Mouse (Mus musculus): ENCODE measurements around the gene Pter.
A peak's percentile ranks its signal among the peaks of the same experiment; 100 is the strongest.

Gene Pter

DNA sequence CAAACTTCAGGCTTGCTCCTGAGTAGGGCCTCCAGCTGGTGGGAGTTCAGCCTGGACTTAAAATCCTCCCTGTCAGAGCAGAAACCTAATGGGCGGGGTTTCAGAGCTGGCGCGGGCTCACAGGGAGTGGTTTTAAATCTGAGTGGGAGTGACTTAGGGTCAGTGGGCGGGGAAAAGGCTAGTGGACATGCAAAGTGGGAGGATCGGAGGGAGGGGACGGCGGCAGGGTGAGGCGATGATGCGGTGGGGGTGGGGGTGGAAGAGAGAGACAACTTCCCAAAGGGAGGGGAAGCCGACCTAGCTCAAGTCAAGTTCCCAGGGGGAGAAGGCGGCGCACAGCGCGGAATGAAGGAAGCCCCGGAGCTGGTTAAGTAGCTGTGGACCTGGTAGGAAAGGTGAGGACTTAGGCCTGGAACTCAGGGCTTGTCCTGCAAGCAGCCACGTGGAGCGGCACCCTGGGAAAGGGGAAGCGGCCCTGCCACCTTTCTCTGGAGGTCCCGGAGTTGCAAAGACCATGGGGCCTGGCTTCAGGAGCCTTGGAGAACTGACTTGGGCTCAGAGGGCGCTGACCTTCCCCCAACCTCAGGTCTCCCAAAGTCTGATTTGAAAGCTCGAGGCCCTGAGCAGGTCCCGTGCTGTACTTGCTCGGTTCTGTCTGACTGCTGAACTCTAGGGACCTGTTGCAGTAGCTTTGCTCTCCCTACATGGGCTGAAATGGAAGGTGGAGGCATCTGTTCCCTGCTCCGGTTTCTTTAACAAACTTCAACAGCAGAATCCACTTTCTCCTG lies at the start of gene Pter:
Pter (plus strand) TSS at position 238 of the 788 bp plus-strand sequence.
- DNase-seq (ENCODE audit: low spot score in 2 of 2) = peak; percentile 69 to 76

DNA sequence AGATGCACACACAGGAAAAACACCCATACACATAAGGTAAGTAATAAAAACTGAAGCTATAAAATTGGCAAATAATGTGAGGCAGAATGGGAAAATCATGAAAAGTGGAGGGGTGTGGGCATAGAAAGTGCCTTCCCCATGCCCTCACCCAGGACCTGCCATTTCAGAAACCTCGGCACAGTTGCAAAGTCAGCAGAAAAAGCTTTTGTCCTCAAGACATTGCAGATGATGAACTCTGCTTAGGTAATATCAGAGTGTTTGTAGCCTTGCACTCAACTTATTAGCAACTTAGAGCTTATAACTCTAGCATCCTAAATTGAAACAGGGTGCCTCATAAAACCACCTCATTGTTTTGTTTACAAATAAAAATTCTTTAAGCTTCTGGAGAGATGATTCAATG lies 49.6 kb upstream of the Pter start:
- DNase-seq (ENCODE audit: low spot score in 2 of 2) = no peak

DNA sequence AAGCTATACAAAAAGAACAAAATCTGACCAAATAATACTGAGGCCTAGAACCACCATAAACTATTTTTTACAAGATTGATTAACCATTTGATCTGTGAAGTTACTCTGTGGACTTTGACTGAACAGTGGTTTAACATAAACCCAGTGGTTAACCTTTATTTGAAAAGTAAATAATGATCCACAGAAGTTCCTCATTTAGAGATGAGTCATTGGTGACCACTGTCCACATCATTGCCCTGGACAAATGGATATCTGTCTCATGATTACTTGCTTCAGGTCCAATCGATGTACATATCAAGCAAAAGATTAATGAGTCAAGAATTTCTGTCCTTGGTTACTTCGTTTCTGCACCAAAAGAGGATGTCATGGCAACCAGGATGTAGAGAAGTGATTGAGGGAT lies 44.3 kb upstream of the Pter start:
- DNase-seq (ENCODE audit: low spot score in 2 of 2) = no peak

DNA sequence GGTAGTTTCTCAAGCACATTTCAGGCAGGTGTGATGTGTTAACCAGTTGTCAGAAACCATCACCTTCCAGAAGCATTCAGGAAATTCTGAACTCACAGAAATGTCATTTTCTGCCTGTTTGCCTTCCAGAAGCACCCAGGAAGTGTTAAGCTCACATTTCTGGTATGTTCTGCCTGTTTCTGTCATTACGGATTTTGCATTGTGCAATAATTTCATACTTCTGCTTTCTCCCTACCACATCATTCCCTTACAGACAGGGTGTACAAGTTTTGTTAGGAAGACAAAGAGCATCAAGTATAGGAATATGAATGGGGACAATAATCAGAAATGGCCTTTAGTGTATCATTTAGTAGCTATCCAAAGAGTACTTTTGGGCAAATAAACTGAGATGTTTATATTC lies 42.8 kb upstream of the Pter start:
- no peak for DNase-seq (ENCODE audit: low spot score in 2 of 2)

DNA sequence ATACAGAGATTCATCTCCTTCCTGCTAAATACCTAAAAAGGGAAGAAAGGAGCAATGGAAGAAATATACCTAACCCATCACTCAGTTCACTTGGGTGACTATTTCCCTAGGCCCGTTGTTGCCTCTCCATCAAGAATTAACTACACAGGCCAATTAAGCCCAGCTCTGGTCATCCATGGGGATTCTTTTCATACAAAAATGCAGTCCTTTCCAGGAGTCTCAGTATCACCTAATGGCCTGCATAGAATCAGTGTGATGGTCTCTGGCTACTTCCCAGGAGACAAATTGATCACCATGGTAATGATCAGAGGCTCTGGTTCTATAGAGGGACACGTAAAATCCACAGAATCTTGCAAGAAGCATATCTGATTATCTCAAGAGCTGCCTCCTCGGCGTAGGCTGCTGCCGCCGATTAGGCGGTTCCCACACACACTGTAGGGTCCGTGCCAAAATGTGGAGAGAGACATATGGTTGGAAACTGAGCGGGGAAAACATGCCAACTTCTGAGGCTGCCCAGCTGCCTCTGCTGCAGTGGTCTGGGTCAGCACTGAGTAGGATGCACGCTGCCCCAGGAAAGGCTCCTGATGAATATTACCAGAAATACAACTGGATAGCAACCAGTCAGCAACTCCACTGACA lies 40.4 kb upstream of the Pter start:
- DNase-seq (ENCODE audit: low spot score in 2 of 2) = no peak

DNA sequence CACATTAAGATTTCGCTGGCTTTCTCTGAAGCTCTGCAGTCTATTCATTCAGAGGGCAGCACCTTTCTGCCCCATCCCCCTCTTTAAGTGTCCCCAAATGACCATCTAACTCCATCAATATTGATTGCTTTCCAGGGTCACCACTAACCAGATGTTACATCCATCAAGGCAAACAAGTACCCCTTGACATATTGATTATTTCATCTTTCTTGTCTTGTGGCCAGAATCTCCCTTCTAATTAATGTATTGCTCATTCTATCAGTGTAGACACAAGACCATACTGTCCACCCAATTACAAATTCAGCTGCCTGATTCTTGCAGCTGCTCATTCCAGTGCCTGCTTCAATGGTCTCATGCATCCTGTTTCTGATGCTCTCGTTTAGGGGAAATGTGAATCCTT lies 36.8 kb upstream of the Pter start:
- no peak for DNase-seq (ENCODE audit: low spot score in 2 of 2)

DNA sequence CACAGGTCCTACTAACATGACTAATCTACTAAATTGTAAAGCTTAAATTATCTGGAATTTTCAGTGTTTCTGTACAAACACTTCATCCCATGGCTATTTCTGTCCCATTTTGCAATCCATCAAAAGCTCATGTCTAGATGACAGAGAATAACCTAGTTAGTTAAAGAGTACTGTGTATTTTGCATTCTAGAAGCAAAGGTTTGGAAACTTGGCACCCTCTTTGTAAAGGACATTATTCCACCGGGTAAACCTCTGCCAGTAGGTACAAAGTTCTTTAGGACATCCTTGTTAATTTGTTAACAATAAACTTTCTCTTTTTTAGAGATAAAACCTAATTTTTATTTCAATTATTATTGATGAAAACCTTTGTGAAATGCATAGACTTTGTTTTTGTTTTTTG lies 18.1 kb upstream of the Pter start:
- no peak for DNase-seq (ENCODE audit: low spot score in 2 of 2)

DNA sequence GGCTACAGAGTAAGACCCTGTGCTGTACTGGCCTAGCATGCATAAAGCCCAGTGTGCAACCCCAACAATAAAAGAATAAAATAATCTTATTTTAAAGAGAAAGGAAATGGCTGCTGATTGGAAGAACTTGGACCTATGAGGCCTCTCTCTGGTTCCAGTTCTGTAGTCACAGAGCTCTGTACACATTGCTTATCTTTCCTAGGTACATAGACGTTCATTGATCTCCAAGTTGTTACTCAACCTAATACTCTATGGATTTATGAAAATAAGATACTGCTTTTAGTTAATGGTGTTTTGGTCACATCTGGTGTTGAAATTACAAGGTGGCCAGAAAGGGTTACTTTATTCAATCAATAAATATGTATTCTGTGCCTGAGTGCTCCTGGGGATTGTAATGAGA lies 1.8 kb downstream of the Pter start:
- DNase-seq (ENCODE audit: low spot score in 2 of 2) = no peak

DNA sequence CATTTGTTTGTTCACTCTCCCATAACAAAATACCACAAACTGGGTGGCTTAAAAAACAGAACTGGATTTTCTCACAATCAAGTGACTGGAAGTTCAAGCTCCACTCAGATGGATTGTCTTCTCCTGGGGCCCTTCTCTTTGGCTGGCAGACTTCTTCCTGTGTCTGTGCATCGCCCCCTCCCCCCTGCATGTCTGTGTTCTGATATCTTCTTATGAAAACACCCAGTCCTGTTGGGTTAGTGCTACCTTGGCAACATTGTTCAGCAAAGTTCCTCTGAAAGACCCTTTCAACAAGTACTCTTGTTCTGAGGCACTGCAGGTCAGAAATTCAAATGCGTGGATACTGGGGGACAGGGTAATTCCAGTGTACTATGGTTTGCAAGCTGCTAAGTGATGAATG lies 6.5 kb downstream of the Pter start:
- DNase-seq (ENCODE audit: low spot score in 2 of 2) = no peak

DNA sequence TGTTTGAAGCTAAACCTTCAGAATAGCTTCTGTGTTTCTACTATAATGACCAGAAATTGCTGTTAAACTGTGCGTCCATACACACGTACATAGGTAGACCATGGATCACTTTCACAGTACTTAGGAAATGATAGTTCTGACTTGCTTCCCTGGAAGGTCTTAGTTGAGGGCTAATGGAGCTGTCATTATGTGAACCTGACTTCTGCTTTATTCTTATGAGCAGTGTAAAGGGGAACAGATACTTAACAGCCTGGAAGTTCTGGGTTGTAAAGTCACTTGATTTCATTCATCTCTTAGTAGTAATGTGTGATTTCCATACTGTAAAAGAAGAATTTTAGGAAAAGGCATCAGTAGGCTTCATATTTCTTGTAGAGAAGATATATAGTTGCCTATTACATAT lies 10.1 kb downstream of the Pter start:
- DNase-seq (ENCODE audit: low spot score in 2 of 2) = no peak

DNA sequence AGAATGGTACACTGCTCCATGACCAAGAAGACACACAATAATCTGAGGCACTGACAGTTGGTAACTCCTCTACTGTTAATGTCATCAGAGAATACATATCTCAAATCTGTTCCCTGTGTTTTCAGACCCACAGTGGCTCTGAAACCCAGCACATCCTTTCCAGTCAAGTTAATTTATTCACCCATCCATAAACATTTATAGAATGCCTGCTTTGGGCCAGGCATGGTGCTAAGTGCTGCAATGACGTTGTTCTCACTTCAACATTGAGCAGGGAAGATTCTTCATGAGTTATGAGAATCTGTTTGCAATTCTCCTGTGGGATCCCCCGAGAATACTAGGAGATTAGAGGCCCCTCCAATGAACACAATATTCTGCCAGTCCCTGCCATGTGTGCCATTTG lies 11.4 kb downstream of the Pter start:
- DNase-seq (ENCODE audit: low spot score in 2 of 2) = no peak

DNA sequence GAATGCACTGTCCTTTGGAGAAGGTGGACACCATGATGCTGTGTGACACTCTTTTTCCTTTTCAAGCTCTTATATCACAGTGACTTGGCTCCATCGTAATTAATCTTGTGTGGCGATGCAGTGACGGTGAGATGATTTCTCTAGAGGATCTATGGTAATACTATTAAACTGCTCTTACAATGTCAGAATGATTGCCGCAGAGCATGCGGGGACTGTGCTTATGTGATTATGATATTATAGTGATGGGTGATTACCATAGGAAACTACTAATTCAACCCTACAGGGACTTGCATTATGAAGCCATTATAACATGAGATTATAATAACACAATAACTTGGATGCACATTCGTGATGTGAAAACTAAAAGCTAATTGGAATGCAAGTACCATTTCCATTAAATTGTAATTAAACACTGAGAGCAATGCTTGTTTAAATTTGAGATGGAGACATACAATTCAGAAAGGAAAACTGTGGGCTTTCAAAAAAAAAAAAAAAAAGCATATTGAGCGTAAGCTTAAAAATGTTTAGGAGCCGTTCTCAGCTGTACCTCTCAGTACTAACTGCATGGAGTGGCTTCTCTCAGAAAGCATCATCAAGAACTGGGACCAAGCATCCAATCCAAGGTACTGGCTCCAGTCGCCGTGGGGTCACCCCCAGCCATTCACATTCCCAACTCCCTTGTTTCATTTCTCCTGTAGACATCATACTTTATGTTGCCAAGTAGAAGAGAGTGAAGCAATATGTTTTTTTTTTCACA lies 13.8 kb downstream of the Pter start:
- no peak for DNase-seq (ENCODE audit: low spot score in 2 of 2)

DNA sequence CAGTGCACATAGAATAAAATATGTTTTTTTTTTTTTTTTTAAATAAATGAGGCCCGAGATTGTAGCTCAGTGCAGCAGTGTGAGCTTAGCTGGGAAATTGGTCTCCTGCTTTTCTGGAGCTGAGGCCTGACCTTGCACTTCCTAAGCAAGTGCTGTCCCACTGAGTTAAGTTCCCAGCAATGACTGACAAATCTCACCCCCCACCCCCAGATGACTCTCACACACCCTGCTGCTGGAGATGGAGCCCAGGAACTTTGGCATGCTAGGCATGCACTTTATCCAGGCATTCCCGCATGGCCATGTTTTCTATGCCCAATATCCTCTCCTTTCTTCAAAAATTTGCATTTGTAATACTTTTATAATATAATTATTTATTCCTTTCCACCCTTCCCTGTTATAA lies 14.8 kb downstream of the Pter start:
- no peak for DNase-seq (ENCODE audit: low spot score in 2 of 2)

DNA sequence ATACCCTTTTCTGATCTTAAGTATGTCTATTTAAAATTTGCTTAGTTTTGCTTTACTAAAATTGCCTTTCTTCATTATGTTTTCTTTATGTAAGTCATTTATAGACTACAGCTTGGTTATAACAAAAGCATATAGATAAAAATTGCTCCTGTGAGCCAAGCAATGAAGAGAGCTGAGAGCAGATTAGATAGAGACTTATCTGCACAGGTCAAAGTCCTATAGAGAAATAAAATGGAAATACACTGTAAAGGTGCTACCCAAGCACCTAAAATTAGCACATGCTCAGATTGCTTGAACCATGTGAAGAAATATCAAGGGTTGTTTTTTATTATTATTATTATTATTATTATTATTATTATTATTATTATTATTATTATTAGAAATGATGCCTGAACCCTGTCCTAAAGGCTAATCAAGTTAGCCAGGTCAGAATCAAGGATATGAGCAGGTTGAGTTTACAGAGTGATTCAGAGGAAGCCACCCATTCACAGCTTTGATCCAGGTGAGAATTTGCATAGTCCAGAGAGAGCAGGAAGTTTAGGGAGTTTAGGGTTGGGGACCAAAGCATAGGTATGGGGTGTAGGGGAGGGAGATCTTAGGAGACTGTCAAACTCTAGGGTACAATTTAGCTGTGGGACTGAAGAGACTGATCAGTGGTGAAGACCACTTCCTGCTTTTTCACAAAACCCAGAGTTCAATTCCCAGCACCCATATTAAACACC lies 33.0 kb downstream of the Pter start:
- no peak for DNase-seq (ENCODE audit: low spot score in 2 of 2)

DNA sequence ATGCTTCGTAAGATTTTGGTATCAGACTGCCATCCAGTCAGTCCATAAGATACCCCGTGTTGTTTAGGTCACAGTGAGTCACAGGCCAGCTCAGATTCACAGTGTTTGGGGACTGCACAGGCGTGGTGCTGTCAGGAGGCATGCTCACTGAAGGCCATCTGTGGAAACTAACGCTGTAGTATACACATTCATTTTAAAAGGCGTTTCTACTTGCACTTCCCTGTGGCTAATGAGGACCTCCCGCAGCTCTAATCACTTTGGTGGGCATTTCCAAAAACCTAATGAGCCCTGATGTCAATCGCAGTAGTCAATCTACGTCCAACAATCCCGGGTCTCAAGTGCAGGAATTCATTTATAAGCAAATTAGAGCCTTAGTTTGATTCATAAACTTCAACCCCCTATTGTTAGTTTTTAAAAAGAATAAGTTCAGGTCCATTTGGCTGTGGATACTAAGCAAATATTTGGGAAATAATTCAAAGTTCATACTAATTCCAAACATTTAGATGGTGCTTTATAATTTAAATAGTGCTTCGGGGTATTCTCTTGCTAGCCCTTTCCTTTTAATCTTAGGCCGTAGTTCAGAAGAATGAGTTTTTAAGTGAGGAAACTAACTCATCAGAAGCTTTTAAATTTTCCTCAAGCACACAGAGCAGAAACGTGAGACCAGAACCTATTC lies 46.3 kb downstream of the Pter start:
- DNase-seq (ENCODE audit: low spot score in 2 of 2) = no peak

DNA sequence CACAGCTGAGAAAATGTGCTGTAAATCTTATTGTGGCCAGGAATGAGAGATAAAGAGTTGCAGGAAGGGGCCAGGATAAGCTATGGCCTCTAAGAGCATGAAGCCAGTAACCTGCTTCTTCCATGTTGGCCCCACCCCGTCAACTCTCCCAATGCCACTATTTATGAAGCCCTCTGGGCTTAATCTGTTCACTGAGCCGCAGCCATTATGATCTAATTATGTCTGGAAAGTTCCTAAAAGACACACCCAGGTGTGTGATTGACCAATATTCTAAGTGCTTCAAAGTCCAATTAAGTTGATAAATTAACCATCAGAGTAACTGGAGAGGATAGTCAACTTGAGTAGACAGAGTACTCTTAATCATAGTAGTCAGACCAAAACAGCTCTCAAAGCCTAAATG lies 49.9 kb downstream of the Pter start:
- no peak for DNase-seq (ENCODE audit: low spot score in 2 of 2)

DNA sequence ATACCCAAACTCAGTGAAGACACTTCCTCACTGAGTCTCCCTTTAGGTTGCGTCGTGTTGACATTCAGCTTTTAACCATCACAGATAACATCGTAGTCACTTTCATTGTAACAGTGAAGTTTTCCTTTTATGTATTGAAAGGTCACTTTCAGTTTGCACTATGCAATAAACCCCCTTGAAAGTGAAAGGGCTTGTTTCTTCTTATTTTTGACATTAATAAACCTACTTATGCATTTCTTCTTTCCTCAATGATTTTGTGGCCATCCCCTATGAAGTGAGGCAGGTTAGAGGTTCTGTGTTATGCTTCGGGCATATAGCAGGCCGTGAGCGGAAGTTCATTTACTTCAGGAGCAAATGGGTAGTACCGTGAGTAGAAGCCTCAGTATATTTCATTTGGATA lies 53.5 kb downstream of the Pter start:
- no peak for DNase-seq (ENCODE audit: low spot score in 2 of 2)

DNA sequence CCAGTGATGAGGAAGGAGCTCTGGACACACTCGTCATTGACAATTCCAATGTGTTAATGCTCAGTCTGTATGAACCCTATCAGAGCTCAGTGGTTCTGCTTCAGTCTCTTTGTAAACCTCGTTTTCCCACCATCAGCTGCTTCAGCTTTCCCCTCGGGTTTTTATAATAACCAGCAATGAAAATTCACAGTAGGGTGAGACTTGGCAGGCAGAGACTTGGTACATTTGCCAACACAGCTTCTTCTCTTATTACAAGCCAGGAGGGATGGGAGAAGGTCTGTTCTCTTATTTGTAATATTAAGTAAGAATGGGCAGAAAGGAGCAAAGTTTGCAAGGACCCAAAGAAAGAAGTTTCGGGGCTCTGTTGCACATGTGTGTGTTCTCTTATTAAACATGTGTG lies 54.9 kb downstream of the Pter start:
- no peak for DNase-seq (ENCODE audit: low spot score in 2 of 2)

DNA sequence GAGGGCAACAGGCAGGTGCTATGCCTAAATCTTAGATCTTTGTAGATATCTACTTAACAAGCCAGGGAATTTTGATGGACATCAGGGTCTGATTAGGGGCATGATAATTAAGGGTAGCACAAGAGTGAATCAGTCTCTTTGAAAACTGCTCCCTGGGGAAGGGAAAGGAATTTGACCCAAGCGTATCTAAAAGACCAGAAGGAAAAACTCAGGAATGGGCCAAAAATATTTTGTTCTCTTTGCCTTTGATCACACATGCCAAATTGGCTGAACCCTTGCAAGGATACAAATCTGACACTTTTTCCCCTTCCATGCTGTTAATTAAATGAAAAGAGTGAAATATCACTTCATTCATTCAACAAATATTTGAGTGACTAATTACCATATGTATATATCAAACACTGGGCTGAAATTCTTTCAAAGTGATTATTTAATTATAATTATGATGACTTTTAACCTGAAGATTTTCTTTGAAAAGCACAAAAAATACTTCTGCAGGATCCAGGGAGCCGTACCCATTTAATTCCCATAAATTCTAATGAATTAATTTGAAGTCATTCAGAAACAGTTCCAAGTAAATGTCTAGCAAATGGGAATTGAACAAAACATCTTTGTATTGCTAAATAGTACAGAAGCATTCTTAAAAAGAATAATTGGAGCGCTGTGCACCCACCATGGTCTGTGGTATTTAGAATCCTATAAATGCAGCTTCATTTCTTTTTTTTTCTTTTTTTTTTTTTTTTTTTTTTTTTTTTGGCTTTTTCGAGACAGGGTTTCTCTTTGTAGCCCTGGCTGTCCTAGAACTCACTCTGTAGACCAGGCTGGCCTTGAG lies 61.3 kb downstream of the Pter start:
- DNase-seq (ENCODE audit: low spot score in 2 of 2) = no peak

DNA sequence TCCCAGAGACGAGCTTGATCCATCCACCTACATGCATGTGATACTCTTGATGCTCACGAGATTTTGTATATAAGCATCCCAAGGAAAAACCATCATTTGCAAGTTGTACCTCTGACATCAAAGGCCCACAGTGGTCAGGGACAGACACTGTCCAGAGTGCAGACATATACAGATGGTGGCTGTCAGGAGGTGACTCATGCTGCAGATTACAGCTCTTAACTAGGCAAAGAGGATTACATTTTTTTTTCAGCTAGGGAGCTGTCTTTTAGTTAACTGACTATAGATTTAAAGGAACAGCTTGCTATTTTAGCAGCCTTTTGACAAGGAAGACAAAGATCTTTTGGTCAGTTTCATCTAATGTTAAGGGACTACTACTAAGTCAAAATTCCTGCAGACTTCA lies 76.2 kb downstream of the Pter start:
- no peak for DNase-seq (ENCODE audit: low spot score in 2 of 2)

DNA sequence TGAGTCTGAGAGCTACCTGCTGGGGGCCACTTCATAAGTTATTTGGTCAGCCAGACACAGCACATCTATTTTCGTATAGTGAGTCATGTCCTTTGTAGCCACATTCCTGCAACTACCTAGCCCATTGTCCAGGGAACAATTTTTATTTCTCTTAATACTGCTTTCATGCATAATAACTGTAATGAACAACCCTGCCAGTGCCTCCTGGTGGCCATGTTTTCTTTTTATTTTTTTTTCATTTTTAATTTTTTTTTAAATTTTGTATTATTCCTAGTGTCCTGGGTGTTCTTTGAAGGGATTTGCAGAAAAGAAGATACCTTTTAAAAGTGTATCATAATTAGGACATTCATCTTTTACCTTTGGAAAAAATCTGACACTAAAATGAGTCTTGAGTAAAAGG lies 84.6 kb downstream of the Pter start:
- no peak for DNase-seq (ENCODE audit: low spot score in 2 of 2)

Data from spleen, postnatal 36 days (tissue).